Mouse (Mus musculus): ENCODE measurements around the gene Tbc1d19.

GRCm38 (mm10) chr5:53871665-53872312 lies 62.4 kb downstream of the Tbc1d19 start:
- TF ChIP-seq CTCF (IDR thresholded peaks at IDR 0.05 in 2 of 3, conservative IDR thresholded peaks at IDR 0.05 in 1 of 3; ENCODE audit: control insufficient read depth in 1 of 3, insufficient read depth in 1 of 3, low read depth in 2 of 3, low read length in 3 of 3, poor library complexity in 1 of 3, severe bottlenecking in 1 of 3) = peak; percentile 74 to 96 (median 86)
- no peak for TF ChIP-seq ZMIZ1 (IDR thresholded peaks at IDR 0.05; ENCODE audit: low read depth, low read length)
- no peak for TF ChIP-seq TBP (IDR thresholded peaks at IDR 0.05; ENCODE audit: low read depth, low read length)
- no peak for TF ChIP-seq EP300 (IDR thresholded peaks at IDR 0.05; ENCODE audit: low read depth in 1 of 2, low read length in 2 of 2)
- no peak for TF ChIP-seq POLR2A (IDR thresholded peaks at IDR 0.05; ENCODE audit: control insufficient read depth in 1 of 2, insufficient read depth in 1 of 2, low read depth in 1 of 2, low read length in 2 of 2, poor library complexity in 1 of 2)
- no peak for TF ChIP-seq E2F4 (IDR thresholded peaks at IDR 0.05; ENCODE audit: borderline replicate concordance, low read depth, low read length)
- no peak for TF ChIP-seq CHD2 (IDR thresholded peaks at IDR 0.05; ENCODE audit: low read length)
- TF ChIP-seq MAX (IDR thresholded peaks at IDR 0.05; ENCODE audit: low read length) = 0 out of 2 replicates have a peak, but pooled peaks have one; percentile 40
- TF ChIP-seq NRF1 (IDR thresholded peaks at IDR 0.05; ENCODE audit: insufficient read depth, low read depth, low read length, poor library complexity, severe bottlenecking) = no peak
- TF ChIP-seq BHLHE40 (IDR thresholded peaks at IDR 0.05; ENCODE audit: borderline replicate concordance, low read depth, low read length) = 0 out of 2 replicates have a peak, but pooled peaks have one; percentile 25
